Comparison of ENCODE assay signal across 41 mouse cellular contexts in genomic region chr11:74101507-74101906, GRCm38 (mm10). TPM values are rescaled to one million over a fixed set of nuclear protein-coding genes. Genes with fewer than 3 reads are reported as not detected.
"Had no signal": no experiment of that assay in that cellular context is flagged by ENCODE, and none has a peak within 500 bp of the region (broad histone marks: within the 10 kb centered on the region; RNA-seq: fewer than 3 reads in every experiment).

No protein-coding gene starts in this region.

- H3K4me1 ChIP-seq: heart, embryonic 13.5 days; heart, embryonic 15.5 days; hindbrain, embryonic 13.5 days; hindbrain, embryonic 15.5 days; kidney, embryonic 15.5 days; limb, embryonic 13.5 days; limb, embryonic 15.5 days; liver, embryonic 12.5 days had no signal

- H3K27ac ChIP-seq: heart, adult 2 months; heart, embryonic 13.5 days; heart, embryonic 15.5 days; hindbrain, embryonic 13.5 days; hindbrain, embryonic 15.5 days; hindbrain, postnatal 0 days; kidney, embryonic 15.5 days; kidney, postnatal 0 days; limb, embryonic 13.5 days; limb, embryonic 15.5 days; liver, embryonic 12.5 days had no signal

- H3K36me3 ChIP-seq: heart, embryonic 13.5 days; heart, embryonic 15.5 days; hindbrain, embryonic 13.5 days; hindbrain, embryonic 15.5 days; kidney, embryonic 15.5 days; limb, embryonic 13.5 days; limb, embryonic 15.5 days; liver, embryonic 12.5 days had no signal

- H3K4me3 ChIP-seq: heart, adult 2 months; heart, embryonic 13.5 days; heart, embryonic 15.5 days; hindbrain, embryonic 13.5 days; hindbrain, embryonic 15.5 days; kidney, embryonic 15.5 days; limb, embryonic 13.5 days; limb, embryonic 15.5 days; liver, embryonic 12.5 days had no signal

- ATAC-seq: hindbrain, postnatal 0 days; intestine, embryonic 16.5 days; liver, embryonic 12.5 days had no signal

- H3K27me3 ChIP-seq: heart, embryonic 13.5 days; heart, embryonic 15.5 days; hindbrain, embryonic 13.5 days; hindbrain, embryonic 15.5 days; kidney, embryonic 15.5 days; limb, embryonic 13.5 days; limb, embryonic 15.5 days; liver, embryonic 12.5 days had no signal

- H3K9ac ChIP-seq: heart, embryonic 13.5 days; heart, embryonic 15.5 days; hindbrain, embryonic 13.5 days; hindbrain, embryonic 15.5 days; kidney, embryonic 15.5 days; limb, embryonic 13.5 days; limb, embryonic 15.5 days; liver, embryonic 12.5 days had no signal

- H3K4me2 ChIP-seq: heart, embryonic 11.5 days; heart, embryonic 13.5 days; heart, embryonic 15.5 days; hindbrain, embryonic 13.5 days; hindbrain, embryonic 15.5 days; kidney, embryonic 15.5 days; limb, embryonic 13.5 days; limb, embryonic 15.5 days; liver, embryonic 12.5 days had no signal

- H3K9me3 ChIP-seq: heart, embryonic 15.5 days had no signal

- DNase-seq: gastrocnemius, postnatal 10 days; gastrocnemius, postnatal 36 days; heart, adult 2 months; heart, postnatal 14 days; heart, postnatal 36 days; kidney, adult 11 months; kidney, adult 2 months; kidney, adult 9 months; kidney, postnatal 14 days; kidney, postnatal 36 days; layer of hippocampus, adult 9-11 months; layer of hippocampus, postnatal 36 days; left cerebral cortex, postnatal 4 days had no signal

RNA-seq across cellular contexts. Expression of gene Olfr401, which starts 12.0 kb away (rescaled TPM):
- total RNA-seq: gastrocnemius, adult 18-20 months; gastrocnemius, postnatal 10 days; gastrocnemius, postnatal 36 days; heart, adult 2 months; heart, postnatal 14 days; heart, postnatal 36 days; hematopoietic stem cell, adult 5-6 weeks; hindbrain, postnatal 0 days; layer of hippocampus, adult 18-20 months; layer of hippocampus, adult 8-10 months; layer of hippocampus, postnatal 14 days; layer of hippocampus, postnatal 36 days; left cerebral cortex, adult 18-20 months; left cerebral cortex, adult 8-10 months; left cerebral cortex, postnatal 10 days; left cerebral cortex, postnatal 25 days; left cerebral cortex, postnatal 4 days; liver, adult 2 months had no signal
- polyA plus RNA-seq: gonadal fat pad, adult 2 months; heart, adult 2 months; heart, embryonic 11.5 days; heart, embryonic 13.5 days; heart, embryonic 15.5 days; heart, postnatal 0 days; hindbrain, embryonic 11.5 days; hindbrain, embryonic 13.5 days; hindbrain, embryonic 15.5 days; hindbrain, postnatal 0 days; intestine, embryonic 14.5 days; intestine, embryonic 16.5 days; kidney, adult 2 months; kidney, embryonic 15.5 days; kidney, postnatal 0 days; large intestine, adult 2 months; limb, embryonic 11.5 days; limb, embryonic 13.5 days; limb, embryonic 15.5 days; liver, adult 2 months; liver, embryonic 12.5 days had no signal

RNA-seq across cellular contexts. Expression of gene Zfp616, which starts 31.8 kb away (rescaled TPM):
- total RNA-seq: gastrocnemius, adult 18-20 months; gastrocnemius, postnatal 10 days; gastrocnemius, postnatal 36 days; heart, adult 2 months; heart, postnatal 14 days; heart, postnatal 36 days; hematopoietic stem cell, adult 5-6 weeks; hindbrain, postnatal 0 days; layer of hippocampus, adult 18-20 months; layer of hippocampus, adult 8-10 months; layer of hippocampus, postnatal 14 days; layer of hippocampus, postnatal 36 days; left cerebral cortex, adult 18-20 months; left cerebral cortex, adult 8-10 months; left cerebral cortex, postnatal 10 days; left cerebral cortex, postnatal 25 days; left cerebral cortex, postnatal 4 days; liver, adult 2 months had no signal
- polyA plus RNA-seq: gonadal fat pad, adult 2 months; heart, adult 2 months; heart, embryonic 11.5 days; heart, embryonic 13.5 days; heart, embryonic 15.5 days; heart, postnatal 0 days; hindbrain, embryonic 11.5 days; hindbrain, embryonic 13.5 days; hindbrain, embryonic 15.5 days; hindbrain, postnatal 0 days; intestine, embryonic 14.5 days; intestine, embryonic 16.5 days; kidney, adult 2 months; kidney, embryonic 15.5 days; large intestine, adult 2 months; limb, embryonic 11.5 days; limb, embryonic 13.5 days; limb, embryonic 15.5 days; liver, adult 2 months; liver, embryonic 12.5 days had no signal

RNA-seq across cellular contexts. Expression of gene Olfr399, which starts 45.1 kb away (rescaled TPM):
- total RNA-seq: gastrocnemius, adult 18-20 months; gastrocnemius, postnatal 10 days; gastrocnemius, postnatal 36 days; heart, adult 2 months; heart, postnatal 14 days; heart, postnatal 36 days; hematopoietic stem cell, adult 5-6 weeks; hindbrain, postnatal 0 days; layer of hippocampus, adult 18-20 months; layer of hippocampus, adult 8-10 months; layer of hippocampus, postnatal 14 days; layer of hippocampus, postnatal 36 days; left cerebral cortex, adult 18-20 months; left cerebral cortex, adult 8-10 months; left cerebral cortex, postnatal 10 days; left cerebral cortex, postnatal 25 days; left cerebral cortex, postnatal 4 days; liver, adult 2 months had no signal
- polyA plus RNA-seq: gonadal fat pad, adult 2 months; heart, adult 2 months; heart, embryonic 11.5 days; heart, embryonic 13.5 days; heart, embryonic 15.5 days; heart, postnatal 0 days; hindbrain, embryonic 11.5 days; hindbrain, embryonic 13.5 days; hindbrain, embryonic 15.5 days; hindbrain, postnatal 0 days; intestine, embryonic 14.5 days; intestine, embryonic 16.5 days; kidney, adult 2 months; kidney, embryonic 15.5 days; kidney, postnatal 0 days; large intestine, adult 2 months; limb, embryonic 11.5 days; limb, embryonic 13.5 days; limb, embryonic 15.5 days; liver, adult 2 months; liver, embryonic 12.5 days had no signal

RNA-seq across cellular contexts. Expression of gene Olfr139, which starts 45.2 kb away (rescaled TPM):
- total RNA-seq: gastrocnemius, adult 18-20 months; gastrocnemius, postnatal 10 days; gastrocnemius, postnatal 36 days; heart, adult 2 months; heart, postnatal 14 days; heart, postnatal 36 days; hematopoietic stem cell, adult 5-6 weeks; hindbrain, postnatal 0 days; layer of hippocampus, adult 18-20 months; layer of hippocampus, adult 8-10 months; layer of hippocampus, postnatal 14 days; layer of hippocampus, postnatal 36 days; left cerebral cortex, adult 18-20 months; left cerebral cortex, adult 8-10 months; left cerebral cortex, postnatal 10 days; left cerebral cortex, postnatal 25 days; left cerebral cortex, postnatal 4 days; liver, adult 2 months had no signal
- polyA plus RNA-seq: gonadal fat pad, adult 2 months; heart, adult 2 months; heart, embryonic 11.5 days; heart, embryonic 13.5 days; heart, embryonic 15.5 days; heart, postnatal 0 days; hindbrain, embryonic 11.5 days; hindbrain, embryonic 13.5 days; hindbrain, embryonic 15.5 days; hindbrain, postnatal 0 days; intestine, embryonic 14.5 days; intestine, embryonic 16.5 days; kidney, adult 2 months; kidney, embryonic 15.5 days; kidney, postnatal 0 days; large intestine, adult 2 months; limb, embryonic 11.5 days; limb, embryonic 13.5 days; limb, embryonic 15.5 days; liver, adult 2 months; liver, embryonic 12.5 days had no signal

RNA-seq across cellular contexts. Expression of gene Olfr402, which starts 51.8 kb away (rescaled TPM):
- total RNA-seq: gastrocnemius, adult 18-20 months; gastrocnemius, postnatal 10 days; gastrocnemius, postnatal 36 days; heart, adult 2 months; heart, postnatal 14 days; heart, postnatal 36 days; hematopoietic stem cell, adult 5-6 weeks; hindbrain, postnatal 0 days; layer of hippocampus, adult 18-20 months; layer of hippocampus, adult 8-10 months; layer of hippocampus, postnatal 14 days; layer of hippocampus, postnatal 36 days; left cerebral cortex, adult 18-20 months; left cerebral cortex, adult 8-10 months; left cerebral cortex, postnatal 10 days; left cerebral cortex, postnatal 25 days; left cerebral cortex, postnatal 4 days; liver, adult 2 months had no signal
- polyA plus RNA-seq: gonadal fat pad, adult 2 months; heart, adult 2 months; heart, embryonic 11.5 days; heart, embryonic 13.5 days; heart, embryonic 15.5 days; heart, postnatal 0 days; hindbrain, embryonic 11.5 days; hindbrain, embryonic 13.5 days; hindbrain, embryonic 15.5 days; hindbrain, postnatal 0 days; intestine, embryonic 14.5 days; intestine, embryonic 16.5 days; kidney, adult 2 months; kidney, embryonic 15.5 days; kidney, postnatal 0 days; large intestine, adult 2 months; limb, embryonic 11.5 days; limb, embryonic 13.5 days; limb, embryonic 15.5 days; liver, adult 2 months; liver, embryonic 12.5 days had no signal
